Mouse (Mus musculus): ENCODE measurements around the gene Fam13a.

The Fam13a gene

GRCm38 (mm10) chr6:58906852-58907261 is 117.5 kb downstream of the Fam13a start, which contains the start of gene Nap1l5:
Gene Nap1l5 (minus strand): TSS chr6:58907076.
- CTCF ChIA-PET: interaction anchor here in 1 of 4 experiments (0.6 kb wide), 1 partner anchor 51 kb away, joined by 5 read pairs; no protein-coding TSS in a partner anchor
- POLR2A ChIA-PET: interaction anchor here in 2 of 4 experiments (0.6 to 2.1 kb wide), 5 partner anchors 18 to 152 kb away, joined by 3 to 4 read pairs (median 3); no protein-coding TSS in a partner anchor

- CTCF ChIA-PET: no interaction called here
Measured at GRCm38 (mm10) chr6:58904551-58904950, 119.8 kb downstream of the Fam13a start.

GRCm38 (mm10) chr6:58903171-58903570 is 121.2 kb downstream of the Fam13a start:
- CTCF ChIA-PET: no interaction called here
- POLR2A ChIA-PET: interaction anchor here in 1 of 4 experiments (0.6 to 1.2 kb wide), 2 partner anchors 10 to 135 kb away, joined by 3 to 4 read pairs; no protein-coding TSS in a partner anchor

More at GRCm38 (mm10) chr6:58904551-58904950, 119.8 kb downstream of the Fam13a start:
- POLR2A ChIA-PET: no interaction called here

GRCm38 (mm10) chr6:58900536-58900935 is 123.8 kb downstream of the Fam13a start:
- CTCF ChIA-PET: no interaction called here
- POLR2A ChIA-PET: no interaction called here

GRCm38 (mm10) chr6:58899076-58899475 is 125.3 kb downstream of the Fam13a start:
- ChIA-PET CTCF (no interaction called here), POLR2A (interaction anchor here in 1 of 4 experiments (0.9 kb wide), 1 partner anchor 17 kb away, joined by 3 read pairs; no protein-coding TSS in a partner anchor)

GRCm38 (mm10) chr6:58896648-58897047 is 127.7 kb downstream of the Fam13a start:
- ChIA-PET POLR2A (no interaction called here), CTCF (no interaction called here)

- ChIA-PET POLR2A (no interaction called here), CTCF (no interaction called here)
Measured at GRCm38 (mm10) chr6:58894994-58895393, 129.4 kb downstream of the Fam13a start.

- POLR2A ChIA-PET: interaction anchor here in 1 of 4 experiments (1.5 kb wide), 1 partner anchor 10 kb away, joined by 4 read pairs; no protein-coding TSS in a partner anchor
- CTCF ChIA-PET: no interaction called here
Measured at GRCm38 (mm10) chr6:58893307-58893706, 131.0 kb downstream of the Fam13a start.

GRCm38 (mm10) chr6:58889917-58890316 is 134.4 kb downstream of the Fam13a start:
- ChIA-PET CTCF (no interaction called here), POLR2A (no interaction called here)

GRCm38 (mm10) chr6:58882271-58882670 is 142.1 kb downstream of the Fam13a start:
- CTCF ChIA-PET: no interaction called here
- POLR2A ChIA-PET: interaction anchor here in 1 of 4 experiments (0.9 kb wide), 1 partner anchor 17 kb away, joined by 3 read pairs; no protein-coding TSS in a partner anchor

Measured in embryonic stem cell, embryonic (primary cell).